Mouse (Mus musculus): ENCODE measurements around the gene Tmem62.
"Not testable (repeated sequence)": the region's sequence is repeated elsewhere in the genome, so short reads cannot be mapped to it uniquely, and the experiment has no call there.

The Tmem62 gene

GRCm38 (mm10) chr2:120976990-120977925, at the start of gene Tmem62:
Gene Tmem62 (plus strand): TSS chr2:120977017.
- DNase-seq (ENCODE audit: low read depth, low spot score) = no peak

- no peak for DNase-seq (ENCODE audit: low read depth, low spot score)
These were observed 43.8 kb upstream of the Tmem62 start for GRCm38 (mm10) chr2:120933038-120933437.

- DNase-seq (ENCODE audit: low read depth, low spot score) = no peak
These were observed 25.6 kb upstream of the Tmem62 start for GRCm38 (mm10) chr2:120951208-120951607.

GRCm38 (mm10) chr2:120952176-120952938, 24.5 kb upstream of the Tmem62 start:
- no peak for DNase-seq (ENCODE audit: low read depth, low spot score)

GRCm38 (mm10) chr2:120959363-120959762, 17.5 kb upstream of the Tmem62 start:
- no peak for DNase-seq (ENCODE audit: low read depth, low spot score)

GRCm38 (mm10) chr2:120959827-120960226, 17.0 kb upstream of the Tmem62 start:
- DNase-seq (ENCODE audit: low read depth, low spot score) = no peak

- DNase-seq (ENCODE audit: low read depth, low spot score) = no peak
These were observed 16.6 kb upstream of the Tmem62 start for GRCm38 (mm10) chr2:120960261-120960660.

GRCm38 (mm10) chr2:120963110-120963509, 13.7 kb upstream of the Tmem62 start:
- DNase-seq (ENCODE audit: low read depth, low spot score) = no peak

GRCm38 (mm10) chr2:120965486-120965885, 11.3 kb upstream of the Tmem62 start:
- no peak for DNase-seq (ENCODE audit: low read depth, low spot score)

GRCm38 (mm10) chr2:120970045-120970539, 6.7 kb upstream of the Tmem62 start:
- no peak for DNase-seq (ENCODE audit: low read depth, low spot score)

GRCm38 (mm10) chr2:120970559-120971080, 6.2 kb upstream of the Tmem62 start, which contains the start of gene Ubr1:
Gene Ubr1 (minus strand): TSS chr2:120970715.
- peak; percentile 84 for DNase-seq (ENCODE audit: low read depth, low spot score)

- no peak for DNase-seq (ENCODE audit: low read depth, low spot score)
These were observed 5.1 kb upstream of the Tmem62 start for GRCm38 (mm10) chr2:120971766-120972165.

- not testable (repeated sequence) for DNase-seq (ENCODE audit: low read depth, low spot score)
These were observed 4.6 kb upstream of the Tmem62 start for GRCm38 (mm10) chr2:120972257-120972656.

GRCm38 (mm10) chr2:120972964-120973363, 3.9 kb upstream of the Tmem62 start:
- DNase-seq (ENCODE audit: low read depth, low spot score) = no peak

- no peak for DNase-seq (ENCODE audit: low read depth, low spot score)
These were observed 509 bp upstream of the Tmem62 start for GRCm38 (mm10) chr2:120976308-120976707.

GRCm38 (mm10) chr2:120977926-120978692, 1.3 kb downstream of the Tmem62 start:
- DNase-seq (ENCODE audit: low read depth, low spot score) = no peak

- DNase-seq (ENCODE audit: low read depth, low spot score) = no peak
These were observed 1.8 kb downstream of the Tmem62 start for GRCm38 (mm10) chr2:120978693-120979037.

- no peak for DNase-seq (ENCODE audit: low read depth, low spot score)
These were observed 3.0 kb downstream of the Tmem62 start for GRCm38 (mm10) chr2:120979819-120980218.

GRCm38 (mm10) chr2:120980861-120981260, 4.0 kb downstream of the Tmem62 start:
- no peak for DNase-seq (ENCODE audit: low read depth, low spot score)

- no peak for DNase-seq (ENCODE audit: low read depth, low spot score)
These were observed 6.8 kb downstream of the Tmem62 start for GRCm38 (mm10) chr2:120983611-120984010.

- DNase-seq (ENCODE audit: low read depth, low spot score) = no peak
These were observed 8.4 kb downstream of the Tmem62 start for GRCm38 (mm10) chr2:120985241-120985640.

Measured in skeletal muscle tissue, adult 2 months (tissue).